Mouse (Mus musculus) cerebellum, postnatal 36 days (tissue): Measurements from ENCODE around the gene Dnah17.

Experiments
- DNase-seq, 2 experiments: peaks; one replicate each; pipeline ENCODE4 v3.0.0; 2021 to 2022; ENCODE audit warnings: mixed read lengths in 2 of 2

The Dnah17 gene

GRCm38 (mm10) chr11:118015381-118016145 lies 114.9 kb downstream of the Dnah17 start:
- no peak for DNase-seq

- no peak for DNase-seq
Observed at GRCm38 (mm10) chr11:118014391-118014995, 115.9 kb downstream of the Dnah17 start.

- no peak for DNase-seq
Observed at GRCm38 (mm10) chr11:118013339-118013738, 117.1 kb downstream of the Dnah17 start.

- DNase-seq = no peak
Observed at GRCm38 (mm10) chr11:118012595-118012994, 117.8 kb downstream of the Dnah17 start.

- DNase-seq = no peak
Observed at GRCm38 (mm10) chr11:118009865-118010571, 120.4 kb downstream of the Dnah17 start.

- no peak for DNase-seq
Observed at GRCm38 (mm10) chr11:118008843-118009242, 121.6 kb downstream of the Dnah17 start.

- no peak for DNase-seq
Observed at GRCm38 (mm10) chr11:118008144-118008805, 122.2 kb downstream of the Dnah17 start.

GRCm38 (mm10) chr11:118007460-118008143 lies 122.8 kb downstream of the Dnah17 start:
- no peak for DNase-seq

GRCm38 (mm10) chr11:118004217-118004616 lies 126.2 kb downstream of the Dnah17 start:
- no peak for DNase-seq

GRCm38 (mm10) chr11:118003718-118004117 lies 126.7 kb downstream of the Dnah17 start:
- DNase-seq = no peak

- no peak for DNase-seq
Observed at GRCm38 (mm10) chr11:118003176-118003575, 127.3 kb downstream of the Dnah17 start.

GRCm38 (mm10) chr11:118000565-118001215 lies 129.7 kb downstream of the Dnah17 start:
- no peak for DNase-seq

GRCm38 (mm10) chr11:118000083-118000482 lies 130.4 kb downstream of the Dnah17 start:
- no peak for DNase-seq

- DNase-seq = no peak
Observed at GRCm38 (mm10) chr11:117999260-117999934, 131.0 kb downstream of the Dnah17 start.

- no peak for DNase-seq
Observed at GRCm38 (mm10) chr11:117998356-117998755, 132.1 kb downstream of the Dnah17 start.

GRCm38 (mm10) chr11:117997085-117997484 lies 133.3 kb downstream of the Dnah17 start:
- no peak for DNase-seq

GRCm38 (mm10) chr11:117996066-117996465 lies 134.4 kb downstream of the Dnah17 start:
- DNase-seq = no peak

GRCm38 (mm10) chr11:117995661-117996060 lies 134.8 kb downstream of the Dnah17 start:
- no peak for DNase-seq

GRCm38 (mm10) chr11:117995255-117995654 lies 135.2 kb downstream of the Dnah17 start:
- DNase-seq = no peak

GRCm38 (mm10) chr11:117994250-117995057 lies 136.0 kb downstream of the Dnah17 start:
- no peak for DNase-seq
